Mouse (Mus musculus): ENCODE results near the gene Xrcc3.

- TF ChIP-seq POLR2A (IDR thresholded peaks at IDR 0.05; ENCODE audit: borderline replicate concordance, low read depth, low read length) (no peak), CTCF (IDR thresholded peaks at IDR 0.05; ENCODE audit: low read depth, low read length) (no peak)
Observed at GRCm38 (mm10) chr12:111816967-111817366, 3.3 kb upstream of the Xrcc3 start.
